In genomic region chr14:55461757-55462156, GRCm38 (mm10) we compare ENCODE assay signal across 26 mouse cellular contexts. TPM values are rescaled to one million over a fixed set of nuclear protein-coding genes. Genes with fewer than 3 reads are reported as not detected.
DNase-seq lines count a peak whose midpoint lies in the region; ATAC-seq and TF ChIP-seq lines count a peak whose summit lies in the region.
"Had no signal": no experiment of that assay in that cellular context is flagged by ENCODE, and none has a peak within 500 bp of the region (broad histone marks: within the 10 kb centered on the region; RNA-seq: fewer than 3 reads in every experiment).

No protein-coding gene starts in this region.

- no peak overlapping the region for H3K4me3 ChIP-seq in kidney, embryonic 15.5 days (replicated peaks)
- H3K4me3 ChIP-seq in stomach, embryonic 15.5 days (replicated peaks) = no peak overlapping the region
- no peak overlapping the region for H3K4me3 ChIP-seq in stomach, postnatal 0 days (ENCODE audit: low read depth, low read length)
- no peak overlapping the region for H3K4me3 ChIP-seq in intestine, postnatal 0 days (ENCODE audit: low read depth, low read length)
- H3K4me3 ChIP-seq: embryonic facial prominence, embryonic 15.5 days; erythroblast, embryonic 14.5 days; forebrain, embryonic 10.5 days; heart, embryonic 15.5 days; hindbrain, embryonic 13.5 days had no signal

- H3K9ac ChIP-seq in kidney, embryonic 15.5 days = no peak overlapping the region
- no peak overlapping the region for H3K9ac ChIP-seq in stomach, embryonic 15.5 days
- H3K9ac ChIP-seq in stomach, postnatal 0 days (ENCODE audit: low read length) = no peak overlapping the region
- no peak overlapping the region for H3K9ac ChIP-seq in intestine, postnatal 0 days (ENCODE audit: low read depth, low read length)
- H3K9ac ChIP-seq: embryonic facial prominence, embryonic 15.5 days; heart, embryonic 15.5 days; hindbrain, embryonic 13.5 days had no signal

- peaks cover 15% of the 10 kb centered on the region for H3K4me1 ChIP-seq in kidney, embryonic 15.5 days
- H3K4me1 ChIP-seq in stomach, embryonic 15.5 days = no peaks in the 10 kb centered on the region
- no peaks in the 10 kb centered on the region for H3K4me1 ChIP-seq in stomach, postnatal 0 days (replicated peaks; ENCODE audit: control insufficient read depth, insufficient read depth)
- H3K4me1 ChIP-seq in intestine, postnatal 0 days (replicated peaks; ENCODE audit: control insufficient read depth, insufficient read depth, low read length) = no peaks in the 10 kb centered on the region
- H3K4me1 ChIP-seq: embryonic facial prominence, embryonic 15.5 days; forebrain, embryonic 10.5 days; heart, embryonic 15.5 days; hindbrain, embryonic 13.5 days had no signal

- no peak for TF ChIP-seq CTCF in stomach, postnatal 0 days (IDR thresholded peaks at IDR 0.05; ENCODE audit: low read depth)
- no peak for TF ChIP-seq CTCF in intestine, postnatal 0 days (IDR thresholded peaks at IDR 0.05; ENCODE audit: low read depth)

- no peak for ATAC-seq in kidney, embryonic 15.5 days (replicated peaks; ENCODE audit: low FRiP score)
- ATAC-seq in stomach, embryonic 15.5 days (ENCODE audit: insufficient read depth, low FRiP score, low read depth) = no peak
- no peak for ATAC-seq in stomach, postnatal 0 days (ENCODE audit: low FRiP score, low TSS enrichment)
- ATAC-seq in intestine, postnatal 0 days = peak; percentile 34; the same call in 1 of the 2 replicates
- ATAC-seq: forebrain, embryonic 14.5 days had no signal

- H3K9me3 ChIP-seq in kidney, embryonic 15.5 days (replicated peaks) = no peaks in the 10 kb centered on the region
- H3K9me3 ChIP-seq in stomach, embryonic 15.5 days = no peaks in the 10 kb centered on the region
- no peaks in the 10 kb centered on the region for H3K9me3 ChIP-seq in stomach, postnatal 0 days (ENCODE audit: control insufficient read depth, low read length)
- no peaks in the 10 kb centered on the region for H3K9me3 ChIP-seq in intestine, postnatal 0 days (ENCODE audit: control insufficient read depth)
- H3K9me3 ChIP-seq: embryonic facial prominence, embryonic 15.5 days; forebrain, embryonic 10.5 days; G1E; heart, embryonic 15.5 days; hindbrain, embryonic 13.5 days had no signal

- 56% methylated on average over 4 of the region's 4 CpGs for WGBS in kidney, embryonic 15.5 days
- WGBS in stomach, embryonic 15.5 days = 26% methylated on average over 4 of the region's 4 CpGs
- 20% methylated on average over 4 of the region's 4 CpGs for WGBS in stomach, postnatal 0 days
- 16% methylated on average over 4 of the region's 4 CpGs for WGBS in intestine, postnatal 0 days

- DNase-seq in kidney, postnatal 25 days = peak; percentile 28 to 55
- no peak for DNase-seq in stomach, postnatal 0 days (ENCODE audit: low spot score)
- DNase-seq in right cerebral cortex, postnatal 25 days = no peak
- no peak for DNase-seq in gastrocnemius, adult 18-20 months (ENCODE audit: low spot score)
- DNase-seq: adrenal gland, adult 8-10 months; adrenal gland, postnatal 36 days; cerebellum, adult 2 months; cerebellum, postnatal 10 days; embryo, embryonic 11 days; gastrocnemius, postnatal 36 days; heart, adult 18-20 months; heart, postnatal 14 days had no signal

- peaks cover 6% of the 10 kb centered on the region; the same call in 1 of the 2 replicates for H3K27me3 ChIP-seq in kidney, embryonic 15.5 days
- H3K27me3 ChIP-seq in stomach, embryonic 15.5 days (replicated peaks) = no peaks in the 10 kb centered on the region
- no peaks in the 10 kb centered on the region for H3K27me3 ChIP-seq in stomach, postnatal 0 days (ENCODE audit: control insufficient read depth, insufficient read depth, low read length)
- H3K27me3 ChIP-seq in intestine, postnatal 0 days (replicated peaks; ENCODE audit: control insufficient read depth, insufficient read depth, low read length) = no peaks in the 10 kb centered on the region
- H3K27me3 ChIP-seq: embryonic facial prominence, embryonic 15.5 days had no signal

- no peak overlapping the region for H3K4me2 ChIP-seq in kidney, embryonic 15.5 days
- no peak overlapping the region for H3K4me2 ChIP-seq in stomach, embryonic 15.5 days
- no peak overlapping the region for H3K4me2 ChIP-seq in stomach, postnatal 0 days (replicated peaks; ENCODE audit: low read depth)
- H3K4me2 ChIP-seq in intestine, postnatal 0 days (replicated peaks; ENCODE audit: low read depth) = no peak overlapping the region
- H3K4me2 ChIP-seq: embryonic facial prominence, embryonic 15.5 days; heart, embryonic 11.5 days; heart, embryonic 15.5 days; hindbrain, embryonic 13.5 days had no signal

- H3K27ac ChIP-seq in kidney, embryonic 15.5 days = no peak overlapping the region
- H3K27ac ChIP-seq in stomach, embryonic 15.5 days = 0 out of 2 replicates have a peak overlapping the region, but pooled peaks have one; percentile 16
- no peak overlapping the region for H3K27ac ChIP-seq in stomach, postnatal 0 days (replicated peaks)
- H3K27ac ChIP-seq in intestine, postnatal 0 days (ENCODE audit: low read depth, low read length) = no peak overlapping the region; the same call in 1 of the 2 replicates
- H3K27ac ChIP-seq: embryonic facial prominence, embryonic 15.5 days; forebrain, embryonic 10.5 days; heart, embryonic 15.5 days; hindbrain, embryonic 13.5 days had no signal

- no peak for TF ChIP-seq EP300 in stomach, postnatal 0 days (optimal IDR thresholded peaks at IDR 0.05)

- H3K36me3 ChIP-seq in kidney, embryonic 15.5 days = no peaks in the 10 kb centered on the region
- no peaks in the 10 kb centered on the region for H3K36me3 ChIP-seq in stomach, embryonic 15.5 days
- no peaks in the 10 kb centered on the region for H3K36me3 ChIP-seq in stomach, postnatal 0 days (ENCODE audit: control insufficient read depth, insufficient read depth, low read length)
- no peaks in the 10 kb centered on the region for H3K36me3 ChIP-seq in intestine, postnatal 0 days (ENCODE audit: control insufficient read depth, insufficient read depth)
- H3K36me3 ChIP-seq: embryonic facial prominence, embryonic 15.5 days; forebrain, embryonic 10.5 days; G1E; heart, embryonic 15.5 days; hindbrain, embryonic 13.5 days had no signal

RNA-seq across cellular contexts. Expression of gene Dhrs4, which starts 16.8 kb away (rescaled TPM):
- 127 and 130 TPM in 2 replicates for polyA plus RNA-seq in kidney, embryonic 15.5 days (2015; fragmentation: Nextera tagmentation; extraction: Ambion mirVana)
- polyA plus RNA-seq in stomach, embryonic 15.5 days (2015; fragmentation: Nextera tagmentation; extraction: Ambion mirVana) = 121 TPM in 2 replicates
- 53.7 and 54.5 TPM in 2 replicates for polyA plus RNA-seq in stomach, postnatal 0 days (2015; fragmentation: Nextera tagmentation; extraction: Ambion mirVana)
- polyA plus RNA-seq in intestine, postnatal 0 days (2015; fragmentation: Nextera tagmentation; extraction: Ambion mirVana) = 130 and 133 TPM in 2 replicates
- total RNA-seq in gastrocnemius, adult 18-20 months (2021) = 10 to 100 TPM; 37.1 to 46.0 TPM

RNA-seq across cellular contexts. Expression of gene Carmil3, which starts 28.7 kb away (rescaled TPM):
- 2.4 and 2.9 TPM in 2 replicates for polyA plus RNA-seq in kidney, embryonic 15.5 days (2015; fragmentation: Nextera tagmentation; extraction: Ambion mirVana)
- 2.1 and 2.2 TPM in 2 replicates for polyA plus RNA-seq in stomach, embryonic 15.5 days (2015; fragmentation: Nextera tagmentation; extraction: Ambion mirVana)
- polyA plus RNA-seq in stomach, postnatal 0 days (2015; fragmentation: Nextera tagmentation; extraction: Ambion mirVana) = 0.46 and 0.81 TPM in 2 replicates
- 0.52 and 0.61 TPM in 2 replicates for polyA plus RNA-seq in intestine, postnatal 0 days (2015; fragmentation: Nextera tagmentation; extraction: Ambion mirVana)
- under 1 TPM; 0.26 to 0.41 TPM for total RNA-seq in gastrocnemius, adult 18-20 months (2021)
- polyA plus RNA-seq: erythroblast, embryonic 14.5 days had no signal

RNA-seq across cellular contexts. Expression of gene Cpne6, which starts 48.5 kb away (rescaled TPM):
- polyA plus RNA-seq in kidney, embryonic 15.5 days (2015; fragmentation: Nextera tagmentation; extraction: Ambion mirVana) = 0.24 and 0.26 TPM in 2 replicates
- polyA plus RNA-seq in stomach, embryonic 15.5 days (2015; fragmentation: Nextera tagmentation; extraction: Ambion mirVana) = 0.23 and 0.42 TPM in 2 replicates
- 0.08 and 0.17 TPM in 2 replicates for polyA plus RNA-seq in stomach, postnatal 0 days (2015; fragmentation: Nextera tagmentation; extraction: Ambion mirVana)
- 0.24 and 0.39 TPM in 2 replicates for polyA plus RNA-seq in intestine, postnatal 0 days (2015; fragmentation: Nextera tagmentation; extraction: Ambion mirVana)
- not detected for total RNA-seq in gastrocnemius, adult 18-20 months (2021)
- total RNA-seq: adrenal gland, postnatal 36 days; common myeloid progenitor, adult 5-6 weeks; gastrocnemius, adult 8-10 months; gastrocnemius, postnatal 36 days; heart, adult 18-20 months; heart, postnatal 14 days; hematopoietic stem cell, adult 5-6 weeks had no signal
- polyA plus RNA-seq: erythroblast, embryonic 14.5 days had no signal

Comparison
In these comparisons a context has a peak if more than half of its experiments do, and no peak if none do; other contexts are left out.
1. DNase-seq: peak in kidney, postnatal 25 days (2 of 2); none in stomach, postnatal 0 days (single experiment), right cerebral cortex, postnatal 25 days (single experiment) and gastrocnemius, adult 18-20 months (single experiment).